Mouse (Mus musculus): ENCODE results near the gene Foxred2.

The Foxred2 gene

GRCm38 (mm10) chr15:77956404-77956901 is at the start of gene Foxred2:
TSS of gene Foxred2 (minus strand) at chr15:77956722.
- under 1% methylated on average over 39 of the region's 39 CpGs for WGBS

GRCm38 (mm10) chr15:78003929-78004328 is 47.4 kb upstream of the Foxred2 start:
- WGBS = 50% methylated on average over 9 of the region's 9 CpGs

GRCm38 (mm10) chr15:78001400-78001799 is 44.9 kb upstream of the Foxred2 start:
- WGBS = 33% methylated on average over 5 of the region's 5 CpGs

GRCm38 (mm10) chr15:77988541-77988940 is 32.0 kb upstream of the Foxred2 start:
- 41% methylated on average over 5 of the region's 5 CpGs for WGBS

GRCm38 (mm10) chr15:77983391-77983790 is 26.9 kb upstream of the Foxred2 start:
- WGBS = 52% methylated on average over 3 of the region's 3 CpGs

GRCm38 (mm10) chr15:77982195-77982939 is 25.8 kb upstream of the Foxred2 start:
- WGBS = 22% methylated on average over 18 of the region's 18 CpGs

- 71% methylated on average over 5 of the region's 5 CpGs for WGBS
Observed at GRCm38 (mm10) chr15:77981181-77981680, 24.7 kb upstream of the Foxred2 start.

- 46% methylated on average over 10 of the region's 10 CpGs for WGBS
Observed at GRCm38 (mm10) chr15:77979427-77979865, 22.9 kb upstream of the Foxred2 start.

- 70% methylated on average over 3 of the region's 3 CpGs for WGBS
Observed at GRCm38 (mm10) chr15:77977663-77978062, 21.1 kb upstream of the Foxred2 start.

GRCm38 (mm10) chr15:77974165-77974841 is 17.8 kb upstream of the Foxred2 start:
- WGBS = 77% methylated on average over 6 of the region's 6 CpGs

- WGBS = under 1% methylated on average over 72 of the region's 72 CpGs
Observed at GRCm38 (mm10) chr15:77970470-77971292, 14.2 kb upstream of the Foxred2 start, which contains the start of gene Eif3d. TSS of gene Eif3d (minus strand) at chr15:77970813.

GRCm38 (mm10) chr15:77969940-77970469 is 13.5 kb upstream of the Foxred2 start:
- WGBS = 1% methylated on average over 15 of the region's 15 CpGs

GRCm38 (mm10) chr15:77965117-77965528 is 8.6 kb upstream of the Foxred2 start:
- 48% methylated on average over 9 of the region's 9 CpGs for WGBS

GRCm38 (mm10) chr15:77962447-77962846 is 5.9 kb upstream of the Foxred2 start:
- WGBS = 95% methylated on average over 5 of the region's 5 CpGs

- WGBS = 85% methylated on average over 6 of the region's 6 CpGs
Observed at GRCm38 (mm10) chr15:77960693-77961092, 4.2 kb upstream of the Foxred2 start.

- WGBS = 56% methylated on average over 3 of the region's 3 CpGs
Observed at GRCm38 (mm10) chr15:77958071-77958470, 1.5 kb upstream of the Foxred2 start.

GRCm38 (mm10) chr15:77957625-77958024 is 1.1 kb upstream of the Foxred2 start:
- WGBS = 46% methylated on average over 5 of the region's 5 CpGs

- WGBS = 10% methylated on average over 52 of the region's 52 CpGs
Observed at GRCm38 (mm10) chr15:77955440-77956403, 800 bp downstream of the Foxred2 start.

GRCm38 (mm10) chr15:77954362-77954761 is 2.2 kb downstream of the Foxred2 start:
- WGBS = 77% methylated on average over 2 of the region's 2 CpGs

GRCm38 (mm10) chr15:77952921-77953320 is 3.6 kb downstream of the Foxred2 start:
- WGBS = 64% methylated on average over 3 of the region's 3 CpGs
